Mouse (Mus musculus) kidney, adult 2 months (tissue): ENCODE results near the gene Dennd5b. TPM values are rescaled to one million over a fixed set of nuclear protein-coding genes. Genes with fewer than 3 reads are reported as not detected.
A peak's percentile ranks its signal among the peaks of the same experiment; 100 is the strongest.

Source experiments
- DNase-seq: peaks from one replicate; pipeline ENCODE4 v3.0.0; 2021
- H3K27ac ChIP-seq: fragments of 200-500 bp; 2 replicates; pipeline ENCODE4 v1.5.1; 2012; ENCODE audit warnings: low read depth, low read length, control low read depth, inconsistent platforms; ENCODE audit not compliant: insufficient read depth
- H3K27me3 ChIP-seq: fragments of 200-500 bp; replicated peaks from 2 replicates; pipeline ENCODE4 v1.6.1; 2012; ENCODE audit warnings: mild to moderate bottlenecking, moderate library complexity, low read length, inconsistent platforms; ENCODE audit not compliant: control insufficient read depth, insufficient read depth
- H3K36me3 ChIP-seq: fragments of 200-500 bp; 2 replicates; pipeline ENCODE4 v1.6.1; 2012; ENCODE audit warnings: mild to moderate bottlenecking, moderate library complexity, low read length, inconsistent platforms; ENCODE audit not compliant: control insufficient read depth, insufficient read depth
- H3K4me1 ChIP-seq: fragments of 200-500 bp; 2 replicates; pipeline ENCODE4 v1.6.1; 2011; ENCODE audit warnings: low read length; ENCODE audit not compliant: control insufficient read depth, insufficient read depth
- H3K4me3 ChIP-seq: fragments of 200-500 bp; 2 replicates; pipeline ENCODE4 v1.5.1; 2011; ENCODE audit warnings: mild to moderate bottlenecking, low read depth, low read length, control low read depth; ENCODE audit not compliant: insufficient read depth
- CTCF ChIP-seq: fragments of 200-500 bp; conservative IDR thresholded peaks from 2 replicates; pipeline ENCODE4 v1.5.1; 2011; ENCODE audit warnings: low read depth, mild to moderate bottlenecking, control low read depth, low read length, moderate library complexity, mixed read lengths; ENCODE audit not compliant: insufficient read depth, insufficient read length
- POLR2A ChIP-seq: fragments of 200-500 bp; IDR thresholded peaks from one replicate; pipeline ENCODE4 v1.6.1; 2011; ENCODE audit warnings: low read depth, low read length, control low read depth
- WGBS: fragments of 180-500 bp; shearing (Covaris S2); methylation state at CpG from one replicate; pipeline ENCODE4 v1.1.7; 2018; 5-methylcytosine and 5-hydroxymethylcytosine counted together
- polyA plus RNA-seq: library from polyadenylated mRNA; depleted of rRNA; stranded (reverse); fragments of >200 nt; gene quantifications from 2 replicates; pipeline ENCODE4 v1.2.3, GENCODE M21; 2012

The Dennd5b gene
- polyA plus RNA-seq, 1 experiment: 6.4 TPM

DNA sequence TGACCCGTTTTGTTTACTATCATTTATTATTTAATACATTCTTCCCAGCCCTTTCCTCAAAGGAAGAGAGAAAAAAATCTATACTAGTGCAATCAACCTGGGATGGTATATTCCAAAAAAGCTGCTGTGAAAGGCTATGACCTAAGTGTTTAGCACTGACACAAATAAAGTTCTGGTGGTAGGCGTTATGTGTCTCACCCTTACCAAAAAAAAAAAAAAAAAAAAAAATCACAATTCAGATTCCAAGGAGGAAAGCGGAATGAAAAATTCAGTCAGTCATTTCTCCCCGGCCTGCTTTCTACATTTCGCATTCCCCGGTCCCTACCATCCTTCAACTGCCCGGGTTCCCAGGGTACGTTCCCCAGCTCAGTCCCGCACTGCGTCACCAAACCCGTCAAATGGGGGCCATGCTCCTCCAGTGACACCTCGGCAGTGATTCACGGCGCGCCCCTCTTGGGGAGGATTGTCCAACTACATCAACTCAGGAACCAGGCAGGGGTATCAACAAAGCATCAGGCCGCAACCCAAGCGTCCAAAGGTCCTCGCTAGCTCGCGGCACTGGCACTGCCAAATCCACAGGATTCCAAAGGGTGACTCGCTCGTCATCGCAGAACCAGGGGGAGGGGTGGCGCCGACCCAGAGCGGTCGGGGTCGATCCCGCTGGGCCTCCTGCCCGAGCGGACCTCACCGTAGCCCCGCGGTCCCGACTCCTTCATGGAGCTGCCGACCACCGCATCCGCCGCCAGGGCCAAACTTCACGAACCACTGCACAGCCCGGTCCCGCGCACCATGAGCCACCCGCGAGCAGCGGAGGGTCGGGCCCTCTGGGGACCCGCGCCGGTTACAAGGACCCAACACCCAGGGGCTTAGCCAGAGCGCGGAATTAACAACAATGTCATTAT, 1.1 kb downstream of the Dennd5b start:
- Histone ChIP-seq H3K4me1 (0 out of 2 replicates have a peak, but pooled peaks cover under 1% of the 10 kb centered on the region), H3K27ac (peak overlapping the region; percentile 67), H3K4me3 (peak overlapping the region; percentile 70), H3K36me3 (no peaks in the 10 kb centered on the region), H3K27me3 (no peaks in the 10 kb centered on the region)
- DNase-seq: peak; percentile 92
- TF ChIP-seq POLR2A: no peak
- TF ChIP-seq CTCF: no peak
- 2% methylated on average over 52 of the region's 52 CpGs for WGBS

DNA sequence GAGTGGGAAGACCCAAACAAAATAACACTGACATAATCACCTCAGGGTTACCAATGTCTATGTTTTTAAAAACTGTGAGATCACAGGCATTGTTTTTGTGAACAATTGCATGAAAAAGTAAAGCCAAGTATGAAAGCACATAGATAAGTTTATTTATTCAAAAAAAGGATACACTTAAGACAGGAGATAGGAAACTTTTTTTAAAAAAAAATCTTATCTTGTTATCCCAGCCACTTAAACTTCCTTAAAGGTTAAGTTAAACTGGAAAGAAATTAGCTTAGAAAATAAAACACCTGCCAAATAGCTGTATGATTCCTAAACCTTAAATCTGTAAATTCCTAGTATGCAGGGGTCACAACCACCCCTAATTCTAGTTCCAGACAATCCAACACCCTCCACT, 2.5 kb downstream of the Dennd5b start:
- no peak for TF ChIP-seq POLR2A
- no peak for TF ChIP-seq CTCF
- Histone ChIP-seq H3K27ac (no peak overlapping the region), H3K27me3 (no peaks in the 10 kb centered on the region), H3K4me1 (peaks cover 3% of the 10 kb centered on the region; the same call in 1 of the 2 replicates), H3K4me3 (no peak overlapping the region), H3K36me3 (no peaks in the 10 kb centered on the region)
- no peak for DNase-seq

DNA sequence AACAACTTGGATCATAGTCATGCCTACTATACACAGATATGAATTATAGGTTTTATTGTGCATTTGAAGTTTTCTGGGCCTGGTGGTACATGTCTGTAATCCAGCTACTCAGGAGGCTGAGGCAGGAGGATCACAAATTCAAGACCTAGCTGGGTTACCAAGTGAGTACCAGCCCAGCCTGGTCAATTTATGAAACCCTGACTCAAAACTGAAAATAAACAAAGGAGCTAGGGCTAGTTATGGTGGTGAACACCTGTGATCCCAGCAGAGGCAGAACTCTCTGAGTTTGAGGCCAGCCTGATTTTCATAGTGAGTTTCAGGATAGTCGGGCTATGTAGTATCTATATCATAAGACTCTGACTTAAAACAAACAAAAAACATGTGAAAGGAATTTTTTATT, 4.2 kb downstream of the Dennd5b start:
- H3K4me1 ChIP-seq: peaks cover 6% of the 10 kb centered on the region; the same call in 1 of the 2 replicates
- TF ChIP-seq POLR2A (no peak), CTCF (no peak)
- no peak for DNase-seq
- H3K36me3 ChIP-seq: no peaks in the 10 kb centered on the region
- H3K27me3 ChIP-seq: no peaks in the 10 kb centered on the region
- no peak overlapping the region for H3K27ac ChIP-seq
- no peak overlapping the region for H3K4me3 ChIP-seq
- 94% methylated on average over 1 of the region's 1 CpGs for WGBS

DNA sequence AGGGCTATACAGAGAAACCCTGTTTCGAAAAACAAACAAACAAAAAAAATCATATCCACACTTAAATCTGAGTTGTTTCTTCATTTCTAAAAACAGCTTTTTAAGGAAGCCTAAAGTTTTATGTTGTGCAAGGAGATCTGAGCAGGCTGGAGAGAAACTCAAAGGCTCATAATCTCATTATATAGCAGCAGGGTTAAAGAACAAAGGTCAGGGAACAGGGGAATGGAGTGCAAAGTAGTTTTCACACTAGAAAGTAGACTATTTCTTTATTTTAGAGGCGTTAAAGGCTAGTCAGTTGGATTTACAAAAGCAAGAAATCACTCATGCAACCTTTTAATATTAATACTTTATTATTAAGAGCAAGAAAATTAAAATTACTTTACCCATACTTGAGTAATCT, 5.2 kb downstream of the Dennd5b start:
- Histone ChIP-seq H3K4me3 (no peak overlapping the region), H3K27ac (no peak overlapping the region), H3K27me3 (no peaks in the 10 kb centered on the region), H3K4me1 (peaks cover 6% of the 10 kb centered on the region; the same call in 1 of the 2 replicates), H3K36me3 (no peaks in the 10 kb centered on the region)
- WGBS: 68% methylated on average over 2 of the region's 2 CpGs
- peak; percentile 59 for DNase-seq
- no peak for TF ChIP-seq CTCF
- TF ChIP-seq POLR2A: no peak

DNA sequence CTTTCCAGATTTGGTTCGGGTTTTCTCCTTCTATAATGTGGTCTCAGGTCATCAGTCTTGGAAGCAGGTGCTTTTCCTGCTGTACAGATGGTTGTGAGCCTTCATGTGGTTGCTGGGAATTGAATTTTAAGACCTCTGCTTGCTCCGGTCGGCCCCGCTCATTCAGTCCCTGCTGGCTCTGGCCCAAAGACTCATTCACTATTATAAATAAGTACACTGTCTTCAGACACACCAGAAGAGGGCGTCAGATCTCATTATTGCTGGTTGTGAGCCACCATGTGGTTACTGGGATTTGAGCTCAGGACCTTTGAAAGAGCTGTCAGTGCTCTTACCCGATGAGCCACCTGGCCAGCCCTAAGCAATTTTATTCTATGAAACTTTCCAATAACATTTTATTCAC, 6.1 kb downstream of the Dennd5b start:
- no peak for DNase-seq
- Histone ChIP-seq H3K4me3 (no peak overlapping the region), H3K36me3 (no peaks in the 10 kb centered on the region), H3K27ac (no peak overlapping the region; the same call in 1 of the 2 replicates), H3K27me3 (no peaks in the 10 kb centered on the region), H3K4me1 (peaks cover 6% of the 10 kb centered on the region; the same call in 1 of the 2 replicates)
- 50% methylated on average over 6 of the region's 6 CpGs for WGBS
- TF ChIP-seq POLR2A: no peak
- TF ChIP-seq CTCF: no peak

DNA sequence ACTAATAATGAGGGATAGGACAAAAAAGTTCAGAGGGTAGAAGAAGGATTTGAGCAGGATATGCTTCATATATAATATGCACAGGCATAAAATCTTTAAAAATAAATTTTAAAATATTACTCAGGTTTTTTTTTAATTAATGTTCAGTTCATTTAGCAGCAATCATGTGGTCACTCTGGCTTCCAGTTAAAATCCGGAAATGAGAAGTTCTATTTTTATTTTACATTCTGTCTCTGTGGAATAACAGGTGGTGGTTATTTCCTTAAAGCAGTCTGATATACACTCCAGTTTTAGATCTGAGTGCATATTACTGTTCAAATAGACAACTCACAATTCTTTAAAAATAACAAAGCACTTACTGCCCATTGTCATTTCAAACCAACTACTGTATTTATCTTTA, 6.9 kb downstream of the Dennd5b start:
- Histone ChIP-seq H3K27me3 (no peaks in the 10 kb centered on the region), H3K4me3 (no peak overlapping the region), H3K4me1 (peaks cover 6% of the 10 kb centered on the region; the same call in 1 of the 2 replicates), H3K27ac (no peak overlapping the region), H3K36me3 (no peaks in the 10 kb centered on the region)
- DNase-seq: no peak
- WGBS: 48% methylated on average over 1 of the region's 1 CpGs
- TF ChIP-seq CTCF (no peak), POLR2A (no peak)

DNA sequence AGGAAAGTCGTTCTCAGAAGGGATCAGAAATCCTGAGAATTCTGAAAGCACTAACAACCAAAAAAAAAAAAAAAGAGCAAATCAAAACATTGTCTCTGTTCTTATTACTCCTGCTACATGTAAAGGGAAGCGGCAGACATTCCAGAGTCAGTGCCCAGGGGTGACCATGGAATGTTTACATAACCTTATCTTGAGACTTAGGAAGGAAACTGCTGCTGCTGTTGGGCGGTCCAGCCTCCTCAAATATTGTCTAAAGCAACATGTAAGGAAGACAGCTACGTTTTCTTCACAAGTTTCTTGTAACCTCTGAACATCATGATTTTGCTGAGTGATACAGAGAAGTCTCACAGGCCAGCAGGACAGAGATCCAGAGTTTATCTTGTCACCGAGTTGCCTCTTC, 8.0 kb downstream of the Dennd5b start:
- peaks cover 6% of the 10 kb centered on the region; the same call in 1 of the 2 replicates for H3K4me1 ChIP-seq
- TF ChIP-seq CTCF: no peak
- no peak for TF ChIP-seq POLR2A
- no peaks in the 10 kb centered on the region for H3K27me3 ChIP-seq
- H3K4me3 ChIP-seq: no peak overlapping the region
- peak overlapping the region; percentile 35 for H3K27ac ChIP-seq
- WGBS: 19% methylated on average over 5 of the region's 5 CpGs
- H3K36me3 ChIP-seq: no peaks in the 10 kb centered on the region
- DNase-seq: peak; percentile 68
